Mouse (Mus musculus): ENCODE results near the gene Ttc21a.

- TF ChIP-seq CTCF (conservative IDR thresholded peaks at IDR 0.05; ENCODE audit: low read length) = no peak
- no peak for TF ChIP-seq POU5F1 (IDR thresholded peaks at IDR 0.05; ENCODE audit: borderline replicate concordance, low read length)
These were observed 44.1 kb downstream of the Ttc21a start for GRCm38 (mm10) chr9:119981183-119982179.
